Mouse (Mus musculus): ENCODE data around the gene Vdac1.

The Vdac1 gene

DNA sequence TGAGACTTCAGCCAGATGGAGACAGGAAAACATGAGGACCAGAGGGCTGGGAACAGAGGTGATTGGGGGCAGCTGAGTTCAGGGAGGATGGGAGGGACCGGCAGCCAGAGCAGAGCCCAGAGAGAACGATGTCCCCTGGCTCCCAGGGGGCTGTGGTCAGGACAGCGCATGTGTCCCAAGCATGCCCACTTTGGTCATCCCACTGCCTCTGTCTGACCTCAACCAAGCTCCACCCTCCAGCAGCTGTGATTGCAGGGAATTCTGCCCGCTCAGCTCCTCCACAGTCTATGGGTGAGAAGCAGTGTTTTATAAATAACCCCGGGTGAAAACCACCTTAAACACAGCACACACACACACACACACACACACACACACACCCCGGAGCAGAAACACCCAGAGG, 68.8 kb downstream of the Vdac1 start:
- no peak for DNase-seq

DNA sequence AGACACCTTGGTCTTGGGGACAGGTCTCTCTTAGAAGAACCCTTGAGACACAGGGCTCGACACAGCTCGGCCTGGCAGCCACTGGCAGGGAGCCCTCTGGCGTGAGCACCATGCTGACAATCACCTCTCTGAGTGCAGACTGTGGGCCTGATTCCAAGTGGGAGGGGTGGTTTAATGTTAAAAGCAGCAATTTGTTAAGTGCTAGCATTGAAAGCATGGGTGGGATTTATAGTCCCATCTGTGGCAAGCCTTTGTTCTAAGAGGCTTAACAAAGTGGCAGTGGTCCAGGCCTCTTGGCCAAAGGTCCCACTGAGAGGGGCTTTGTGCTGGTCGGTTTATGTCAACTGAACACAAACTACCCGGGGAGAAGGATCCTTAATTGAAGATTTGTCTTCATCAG, 70.9 kb downstream of the Vdac1 start:
- no peak for DNase-seq

DNA sequence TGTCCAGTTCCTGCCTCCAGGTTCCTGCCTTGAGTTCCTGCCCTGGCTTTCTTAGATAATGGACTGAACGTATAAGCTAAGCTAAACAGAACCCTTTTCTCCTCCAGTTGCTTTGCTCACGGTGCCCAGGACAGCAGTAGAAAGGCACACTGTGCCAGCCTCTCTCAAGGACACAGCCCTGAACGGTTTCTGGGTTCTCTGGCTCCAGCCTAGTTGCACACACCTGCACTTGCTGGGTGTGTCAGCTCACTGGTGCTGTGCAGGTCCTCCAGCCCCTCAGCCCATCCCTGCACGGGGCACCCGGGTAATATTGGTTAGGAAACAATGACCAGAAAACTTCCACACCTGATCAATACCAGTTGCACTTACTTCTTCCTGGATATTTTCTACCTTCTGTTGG, 71.5 kb downstream of the Vdac1 start:
- no peak for DNase-seq

DNA sequence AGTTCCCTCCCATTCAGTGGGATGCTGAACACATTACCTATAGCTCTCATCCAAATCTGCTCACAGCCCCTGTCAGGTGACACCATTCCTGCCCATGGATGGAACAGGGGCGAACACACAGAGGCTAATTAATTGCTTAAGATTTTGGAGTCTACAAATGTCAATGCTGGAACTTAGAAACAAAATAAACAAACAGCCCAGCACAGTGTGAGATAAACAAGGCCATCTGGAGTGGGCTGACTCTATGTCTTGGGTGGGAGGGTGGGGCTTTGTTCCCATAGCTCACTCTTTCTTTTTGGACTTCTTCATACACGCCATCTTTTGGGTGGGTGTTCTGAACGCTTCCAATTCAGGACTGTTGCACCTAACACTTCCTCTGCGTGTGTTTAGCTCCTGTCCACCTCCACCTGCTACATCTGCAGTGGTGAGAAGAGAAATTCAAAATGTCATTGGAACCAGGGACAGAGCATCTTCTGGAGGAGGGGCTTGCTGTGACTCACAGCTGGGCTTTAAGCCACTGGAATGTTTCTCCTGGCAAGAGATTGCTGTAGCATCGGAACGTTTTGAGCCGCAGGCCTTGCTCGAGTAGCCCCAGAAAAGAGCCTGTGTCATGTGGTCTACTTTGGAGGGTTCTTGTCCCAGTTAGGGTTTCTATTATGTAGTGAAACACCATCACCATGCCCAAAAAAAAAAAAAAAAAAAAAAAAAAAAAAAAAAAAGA, 72.6 kb downstream of the Vdac1 start:
- DNase-seq, result no peak

DNA sequence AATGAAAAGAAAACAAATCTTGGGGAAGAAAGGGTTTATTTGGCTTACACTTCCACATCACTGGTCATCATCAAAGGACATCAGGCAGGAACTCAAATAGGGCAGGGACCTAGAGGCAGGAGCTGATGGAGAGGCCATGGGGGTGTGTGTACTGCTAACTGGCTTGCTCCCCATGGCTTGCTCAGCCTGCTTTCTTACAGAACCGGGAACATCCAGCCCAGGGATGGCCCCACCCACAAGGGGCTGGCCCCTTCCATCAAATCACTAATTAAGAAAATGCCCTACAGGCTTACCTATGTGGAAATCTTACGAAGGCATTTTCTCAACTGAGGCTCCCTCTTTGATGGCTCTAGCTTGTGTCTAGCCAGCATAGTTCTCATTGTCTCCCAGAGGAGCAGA, 73.1 kb downstream of the Vdac1 start:
- no peak for DNase-seq

DNA sequence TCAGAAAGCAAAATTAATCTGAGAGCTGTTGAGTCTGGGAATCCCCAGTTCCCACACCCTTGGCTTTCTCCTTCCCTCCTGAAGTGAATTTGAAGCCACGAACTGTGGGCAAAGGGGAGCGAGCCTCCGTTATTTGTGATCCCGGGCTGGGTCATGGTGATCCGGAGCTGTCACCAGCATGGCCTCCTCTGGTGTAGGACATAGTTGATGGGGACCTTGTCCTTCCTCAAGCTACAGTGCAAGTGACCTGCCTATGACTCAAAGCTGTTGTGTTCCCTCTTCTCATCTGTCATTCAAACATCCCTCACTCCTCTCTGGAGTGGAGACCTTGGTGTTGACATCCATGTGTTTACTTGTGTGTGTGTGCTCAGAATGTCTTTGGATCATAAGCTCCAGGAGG, 74.8 kb downstream of the Vdac1 start:
- no peak for DNase-seq

DNA sequence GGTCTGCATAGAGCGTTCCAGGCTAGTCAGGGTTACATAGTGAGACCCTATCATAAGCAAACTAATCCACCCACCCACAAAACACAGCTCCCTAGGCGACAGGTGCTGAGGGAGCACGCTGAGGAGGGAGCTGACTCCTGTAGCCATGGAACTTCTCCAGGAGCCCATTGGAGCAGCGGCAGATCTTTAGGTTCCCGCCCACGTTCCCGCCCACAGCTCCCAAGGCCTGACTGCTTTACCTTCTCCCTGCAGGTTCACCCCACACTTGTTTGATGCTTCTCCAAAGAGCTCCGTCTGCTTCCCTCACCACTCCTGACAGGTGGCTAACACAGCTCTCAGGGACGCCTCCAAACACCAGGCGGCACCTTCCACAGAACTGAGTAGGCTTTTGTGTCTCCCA, 76.5 kb downstream of the Vdac1 start:
- DNase-seq, result no peak
